Mouse (Mus musculus): ENCODE measurements at regions not wholly inside any gene's neighbourhood (a gene's known extent, or its start where the extent isn't known, plus 50 kb on each side); places are given as distances from the start of the nearest gene placed in this dataset.

- DNase-seq: peak in 1 of 2 experiments; percentile 0
Measured at GRCm38 (mm10) chrY:86743391-86743790, 373.2 kb upstream of the Gm21477 start.

Measured in kidney, postnatal 36 days (tissue).